Mouse (Mus musculus): Measurements from ENCODE around the gene Smyd4. TPM values are rescaled to one million over a fixed set of nuclear protein-coding genes. Genes with fewer than 3 reads are reported as not detected.

Smyd4 gene
- total and polyA plus RNA-seq, 3 experiments: 9.6 to 12.8 TPM; not detected in 1

DNA sequence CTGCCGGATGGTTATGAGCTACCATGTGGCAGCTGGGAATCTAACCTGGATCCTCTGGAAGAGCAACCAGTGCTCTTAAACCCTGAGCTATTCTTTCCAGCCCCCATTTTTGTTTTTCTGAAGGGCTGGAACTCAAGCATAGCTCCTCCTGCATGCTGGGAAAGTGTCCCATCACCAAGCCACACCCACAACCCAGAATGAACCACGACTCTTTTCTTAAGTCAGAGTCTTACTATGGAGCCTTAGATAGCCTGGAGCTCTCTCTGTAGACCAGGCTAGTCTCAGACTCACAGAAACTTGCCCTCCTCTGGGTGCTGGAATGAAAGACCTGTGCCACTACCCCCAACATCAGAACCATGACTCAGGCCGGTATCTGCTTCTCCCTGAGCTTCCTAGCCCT lies 100.3 kb downstream of the Smyd4 start:
- DNase-seq (ENCODE audit: low read depth, low spot score): peak; percentile 39
- Histone ChIP-seq H3K27me3 (ENCODE audit: control insufficient read depth in 1 of 2, insufficient read depth in 2 of 2, low read length in 2 of 2) (no peaks in the 10 kb centered on the region), H3K9ac (ENCODE audit: control insufficient read depth, low read depth, low read length, poor library complexity, severe bottlenecking) (no peak overlapping the region), H3K4me1 (ENCODE audit: control insufficient read depth in 1 of 2, insufficient read depth in 2 of 2, low read length in 2 of 2) (peaks cover 7 to 25% of the 10 kb centered on the region in 2 experiments; a peak in 3 of 4 replicates), H3K9me3 (replicated peaks; ENCODE audit: insufficient read depth, low read length) (no peaks in the 10 kb centered on the region), H3K79me2 (ENCODE audit: control insufficient read depth, insufficient read depth, low read length, poor library complexity) (no peaks in the 10 kb centered on the region), H3K27ac (ENCODE audit: control insufficient read depth, low read depth, low read length) (no peak overlapping the region), H3K4me3 (ENCODE audit: control insufficient read depth in 1 of 2, insufficient read depth in 1 of 2, low read depth in 2 of 2, low read length in 2 of 2) (no peak overlapping the region), H3K36me3 (ENCODE audit: control insufficient read depth in 1 of 2, insufficient read depth in 2 of 2, low read length in 2 of 2) (peaks cover 0 to 13% of the 10 kb centered on the region in 2 experiments; a peak in 2 of 4 replicates)
- TF ChIP-seq TAL1 (IDR thresholded peaks at IDR 0.05; ENCODE audit: low read length) (no peak), MAFK (IDR thresholded peaks at IDR 0.05; ENCODE audit: borderline replicate concordance, low read depth, low read length) (no peak), ELF1 (IDR thresholded peaks at IDR 0.05; ENCODE audit: low read depth, low read length) (no peak), NRF1 (IDR thresholded peaks at IDR 0.05; ENCODE audit: insufficient read depth, low read depth, low read length, poor library complexity, severe bottlenecking) (no peak), CTCF (IDR thresholded peaks at IDR 0.05 in 2 of 3, conservative IDR thresholded peaks at IDR 0.05 in 1 of 3; ENCODE audit: control insufficient read depth in 1 of 3, insufficient read depth in 1 of 3, low read depth in 2 of 3, low read length in 3 of 3, poor library complexity in 1 of 3, severe bottlenecking in 1 of 3) (no peak), ZNF384 (IDR thresholded peaks at IDR 0.05; ENCODE audit: low read depth, low read length) (no peak), ZKSCAN1 (IDR thresholded peaks at IDR 0.05; ENCODE audit: low read depth, low read length) (no peak), POLR2A (IDR thresholded peaks at IDR 0.05; ENCODE audit: control insufficient read depth in 1 of 2, insufficient read depth in 1 of 2, low read depth in 1 of 2, low read length in 2 of 2, poor library complexity in 1 of 2) (no peak), MXI1 (IDR thresholded peaks at IDR 0.05; ENCODE audit: low read depth, low read length) (no peak), ZC3H11A (IDR thresholded peaks at IDR 0.05; ENCODE audit: low read depth, low read length) (no peak), MEF2A (IDR thresholded peaks at IDR 0.05; ENCODE audit: extremely low read depth, insufficient replicate concordance, low read depth, low read length, poor library complexity, severe bottlenecking) (no peak), ZMIZ1 (IDR thresholded peaks at IDR 0.05; ENCODE audit: low read depth, low read length) (no peak), MYB (IDR thresholded peaks at IDR 0.05; ENCODE audit: low read depth, low read length) (no peak), HCFC1 (IDR thresholded peaks at IDR 0.05; ENCODE audit: low read depth, low read length) (no peak), RCOR1 (IDR thresholded peaks at IDR 0.05; ENCODE audit: low read depth, low read length) (no peak), SIN3A (IDR thresholded peaks at IDR 0.05; ENCODE audit: low read length) (no peak), MYC (IDR thresholded peaks at IDR 0.05; ENCODE audit: low read depth, low read length) (no peak)

- peaks cover 7 to 32% of the 10 kb centered on the region in 2 experiments; a peak in 3 of 4 replicates for H3K4me1 ChIP-seq (ENCODE audit: control insufficient read depth in 1 of 2, insufficient read depth in 2 of 2, low read length in 2 of 2)
- no peak overlapping the region; the same call in 1 of the 2 replicates for H3K9ac ChIP-seq (ENCODE audit: control insufficient read depth, low read depth, low read length, poor library complexity, severe bottlenecking)
- H3K27me3 ChIP-seq (ENCODE audit: control insufficient read depth in 1 of 2, insufficient read depth in 2 of 2, low read length in 2 of 2): no peaks in the 10 kb centered on the region
- peak overlapping the region; percentile 37; the same call in 1 of the 2 replicates for H3K27ac ChIP-seq (ENCODE audit: control insufficient read depth, low read depth, low read length)
- H3K4me3 ChIP-seq (ENCODE audit: control insufficient read depth in 1 of 2, insufficient read depth in 1 of 2, low read depth in 2 of 2, low read length in 2 of 2): no peak overlapping the region
- H3K36me3 ChIP-seq (ENCODE audit: control insufficient read depth in 1 of 2, insufficient read depth in 2 of 2, low read length in 2 of 2): peaks cover 0 to 13% of the 10 kb centered on the region in 2 experiments; a peak in 2 of 4 replicates
- no peaks in the 10 kb centered on the region for H3K9me3 ChIP-seq (replicated peaks; ENCODE audit: insufficient read depth, low read length)
- DNase-seq (ENCODE audit: low read depth, low spot score): peak; percentile 56
- no peaks in the 10 kb centered on the region for H3K79me2 ChIP-seq (ENCODE audit: control insufficient read depth, insufficient read depth, low read length, poor library complexity)
- TF ChIP-seq MEF2A (IDR thresholded peaks at IDR 0.05; ENCODE audit: extremely low read depth, insufficient replicate concordance, low read depth, low read length, poor library complexity, severe bottlenecking) (no peak), CHD2 (IDR thresholded peaks at IDR 0.05; ENCODE audit: low read length) (no peak), CHD1 (IDR thresholded peaks at IDR 0.05; ENCODE audit: low read depth, low read length) (no peak), MYC (IDR thresholded peaks at IDR 0.05; ENCODE audit: low read depth, low read length) (no peak), EP300 (IDR thresholded peaks at IDR 0.05; ENCODE audit: low read depth in 1 of 2, low read length in 2 of 2) (0 out of 4 replicates have a peak, but pooled peaks of 1 of the 2 experiments have one; percentile 31), TAL1 (IDR thresholded peaks at IDR 0.05; ENCODE audit: low read length) (peak; percentile 51), MAZ (IDR thresholded peaks at IDR 0.05; ENCODE audit: low read depth, low read length) (no peak), UBTF (IDR thresholded peaks at IDR 0.05; ENCODE audit: borderline replicate concordance, insufficient read depth, low read depth, low read length) (no peak), GATA1 (IDR thresholded peaks at IDR 0.05; ENCODE audit: low read depth, low read length) (peak; percentile 36; the same call in 1 of the 2 replicates), BHLHE40 (IDR thresholded peaks at IDR 0.05; ENCODE audit: borderline replicate concordance, low read depth, low read length) (no peak)
Measured at GRCm38 (mm10) chr11:75449695-75450094, 101.5 kb downstream of the Smyd4 start.
